Comparison of ENCODE assay signal across 8 mouse cellular contexts in the genomic region with DNA sequence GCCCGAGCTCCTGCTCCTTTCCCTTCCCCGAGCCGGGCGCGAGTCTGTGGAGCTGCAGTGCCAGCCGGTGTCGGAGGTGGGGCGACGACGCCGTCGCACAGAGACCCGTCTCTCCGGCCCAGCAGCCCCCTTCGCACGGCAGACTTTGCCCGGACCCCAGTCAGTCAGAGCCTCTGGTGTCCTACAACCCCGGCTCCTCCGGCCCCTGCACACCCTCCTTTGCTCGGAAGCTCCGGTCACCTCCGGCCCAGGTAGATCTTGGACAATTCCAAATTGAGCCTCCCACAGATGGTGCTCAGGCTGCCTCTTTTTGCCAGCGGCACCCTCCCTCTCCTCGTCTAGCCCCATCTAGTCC. TPM values are rescaled to one million over a fixed set of nuclear protein-coding genes. Genes with fewer than 3 reads are reported as not detected.
DNase-seq lines count a peak whose midpoint lies in the region; ATAC-seq and TF ChIP-seq lines count a peak whose summit lies in the region.

No protein-coding gene starts in this region.

- H3K9me3 ChIP-seq in heart, embryonic 16.5 days (replicated peaks; ENCODE audit: control insufficient read depth, low read length), result no peaks in the 10 kb centered on the region
- H3K9me3 ChIP-seq in G1E (replicated peaks), result no peaks in the 10 kb centered on the region
- no peaks in the 10 kb centered on the region for H3K9me3 ChIP-seq in hindbrain, embryonic 10.5 days
- H3K9me3 ChIP-seq in midbrain, embryonic 11.5 days (ENCODE audit: control insufficient read depth, low read length), result no peaks in the 10 kb centered on the region

- H3K4me1 ChIP-seq in heart, embryonic 16.5 days (ENCODE audit: control insufficient read depth, insufficient read depth, low read length), result peaks cover 17% of the 10 kb centered on the region
- H3K4me1 ChIP-seq in G1E (ENCODE audit: insufficient read depth, low read depth, low read length), result peaks cover 49% of the 10 kb centered on the region
- H3K4me1 ChIP-seq in hindbrain, embryonic 10.5 days (replicated peaks), result peaks cover 50% of the 10 kb centered on the region
- peaks cover 22% of the 10 kb centered on the region for H3K4me1 ChIP-seq in midbrain, embryonic 11.5 days (ENCODE audit: control insufficient read depth, insufficient read depth, low read length)

- 2% methylated on average over 23 of the region's 24 CpGs for WGBS in heart, embryonic 16.5 days
- WGBS in hindbrain, embryonic 10.5 days, result under 1% methylated on average over 24 of the region's 24 CpGs
- 1% methylated on average over 15 of the region's 24 CpGs for WGBS in midbrain, embryonic 11.5 days

- peak overlapping the region; percentile 81 for H3K4me2 ChIP-seq in heart, embryonic 16.5 days (ENCODE audit: low read depth, low read length)
- peak overlapping the region; percentile 80 for H3K4me2 ChIP-seq in midbrain, embryonic 11.5 days

- H3K27ac ChIP-seq in heart, embryonic 16.5 days (ENCODE audit: low read length), result no peak overlapping the region
- H3K27ac ChIP-seq in hindbrain, embryonic 10.5 days, result peak overlapping the region; percentile 89
- no peak overlapping the region; the same call in 1 of the 2 replicates for H3K27ac ChIP-seq in midbrain, embryonic 11.5 days (ENCODE audit: low read depth, low read length)

- intact Hi-C loops in heart, postnatal 25 days (cut with DNase I), result loop anchor here (1.0 to 5.0 kb wide), 2 partner anchors 43 to 117 kb away; partner anchors contain the start of gene Stk11ip

- H3K27me3 ChIP-seq in heart, embryonic 16.5 days (ENCODE audit: control insufficient read depth, insufficient read depth, low read length), result peaks cover 47% of the 10 kb centered on the region
- peaks cover 4% of the 10 kb centered on the region; the same call in 1 of the 2 replicates for H3K27me3 ChIP-seq in G1E (ENCODE audit: insufficient read depth, low read length)
- peaks cover 70% of the 10 kb centered on the region for H3K27me3 ChIP-seq in hindbrain, embryonic 10.5 days (ENCODE audit: insufficient read depth, poor library complexity, severe bottlenecking)
- H3K27me3 ChIP-seq in midbrain, embryonic 11.5 days (ENCODE audit: control insufficient read depth, insufficient read depth, low read length), result peaks cover 13% of the 10 kb centered on the region; the same call in 1 of the 2 replicates

- no peak for TF ChIP-seq CTCF in G1E (IDR thresholded peaks at IDR 0.05; ENCODE audit: low read depth, low read length)

- H3K36me3 ChIP-seq in heart, embryonic 16.5 days (ENCODE audit: control insufficient read depth, insufficient read depth), result peaks cover 9% of the 10 kb centered on the region
- peaks cover 38% of the 10 kb centered on the region for H3K36me3 ChIP-seq in G1E (replicated peaks)
- peaks cover 43% of the 10 kb centered on the region for H3K36me3 ChIP-seq in hindbrain, embryonic 10.5 days
- H3K36me3 ChIP-seq in midbrain, embryonic 11.5 days (ENCODE audit: control insufficient read depth, insufficient read depth, low read length), result peaks cover 18% of the 10 kb centered on the region; the same call in 1 of the 2 replicates

- peak; percentile 4 for ATAC-seq in heart, embryonic 16.5 days (replicated peaks; ENCODE audit: extremely low read depth, insufficient read depth, low FRiP score)
- ATAC-seq in G1E (ENCODE audit: extremely low read depth, insufficient number of reproducible peaks, low FRiP score, poor library complexity, severe bottlenecking), result no peak
- ATAC-seq in midbrain, embryonic 11.5 days (ENCODE audit: low FRiP score), result peak; percentile 60

- no peak overlapping the region for H3K9ac ChIP-seq in heart, embryonic 16.5 days (ENCODE audit: low read length)
- H3K9ac ChIP-seq in midbrain, embryonic 11.5 days (ENCODE audit: low read length), result peak overlapping the region; percentile 69

- no peak for DNase-seq in heart, postnatal 25 days (ENCODE audit: low spot score)
- DNase-seq in G1E (ENCODE audit: low spot score), result no peak
- DNase-seq in hindbrain, embryonic 10.5 days (ENCODE audit: low spot score), result no peak
- DNase-seq in midbrain, embryonic 11.5 days (ENCODE audit: low spot score, missing footprints), result no peak
- DNase-seq in natural killer cell, adult 2 months (ENCODE audit: low spot score in 2 of 2), result no peak
- DNase-seq in right cerebral cortex, postnatal 4 days, result no peak
- DNase-seq in spleen, postnatal 14 days (ENCODE audit: low spot score in 2 of 2), result no peak

- peak overlapping the region; percentile 76 for H3K4me3 ChIP-seq in heart, embryonic 16.5 days (ENCODE audit: low read length)
- peak overlapping the region; percentile 80 for H3K4me3 ChIP-seq in G1E (ENCODE audit: low read depth, low read length)
- H3K4me3 ChIP-seq in hindbrain, embryonic 10.5 days, result peak overlapping the region; percentile 88
- peak overlapping the region; percentile 62 for H3K4me3 ChIP-seq in midbrain, embryonic 11.5 days (ENCODE audit: low read depth, low read length)

RNA-seq across cellular contexts. Expression of gene Tmem198, which starts 0.3 kb away (rescaled TPM):
- polyA plus RNA-seq in heart, embryonic 16.5 days (2015; fragmentation: Nextera tagmentation; extraction: Ambion mirVana), result 0.60 and 0.69 TPM in 2 replicates
- under 1 TPM; 0.42 to 0.61 TPM for total RNA-seq in heart, postnatal 25 days (2021)
- 0.30 TPM in 1 of 2 replicates, not detected in the other for total RNA-seq in G1E (2014; fragmentation: Nextera tagmentation)
- 0.76 and 1.1 TPM in 2 replicates for total RNA-seq in G1E (2017)
- 4.0 and 4.8 TPM in 2 replicates for polyA plus RNA-seq in G1E (2012)
- 8.6 and 20.4 TPM in 2 replicates for polyA plus RNA-seq in hindbrain, embryonic 10.5 days (2016; fragmentation: Nextera tagmentation; extraction: Ambion mirVana)
- polyA plus RNA-seq in midbrain, embryonic 11.5 days (2014; fragmentation: Nextera tagmentation; extraction: Ambion mirVana), result 11.6 and 13.0 TPM in 2 replicates

RNA-seq across cellular contexts. Expression of gene Chpf, which starts 0.5 kb away (rescaled TPM):
- polyA plus RNA-seq in heart, embryonic 16.5 days (2015; fragmentation: Nextera tagmentation; extraction: Ambion mirVana), result 23.9 and 27.0 TPM in 2 replicates
- 10 to 100 TPM; 26.4 to 28.2 TPM for total RNA-seq in heart, postnatal 25 days (2021)
- total RNA-seq in G1E (2014; fragmentation: Nextera tagmentation), result 19.9 and 23.6 TPM in 2 replicates
- total RNA-seq in G1E (2017), result 12.0 and 16.6 TPM in 2 replicates
- 119 and 121 TPM in 2 replicates for polyA plus RNA-seq in G1E (2012)
- 25.1 and 29.8 TPM in 2 replicates for polyA plus RNA-seq in hindbrain, embryonic 10.5 days (2016; fragmentation: Nextera tagmentation; extraction: Ambion mirVana)
- polyA plus RNA-seq in midbrain, embryonic 11.5 days (2014; fragmentation: Nextera tagmentation; extraction: Ambion mirVana), result 15.2 and 20.8 TPM in 2 replicates

RNA-seq across cellular contexts. Expression of gene Obsl1, which starts 26.6 kb away (rescaled TPM):
- polyA plus RNA-seq in heart, embryonic 16.5 days (2015; fragmentation: Nextera tagmentation; extraction: Ambion mirVana), result 83.9 and 94.2 TPM in 2 replicates
- 100 to 1,000 TPM; 147 to 150 TPM for total RNA-seq in heart, postnatal 25 days (2021)
- total RNA-seq in G1E (2014; fragmentation: Nextera tagmentation), result not detected in 2 replicates
- total RNA-seq in G1E (2017), result 0.05 and 0.17 TPM in 2 replicates
- polyA plus RNA-seq in G1E (2012), result not detected in 2 replicates
- polyA plus RNA-seq in hindbrain, embryonic 10.5 days (2016; fragmentation: Nextera tagmentation; extraction: Ambion mirVana), result 37.9 and 44.2 TPM in 2 replicates
- polyA plus RNA-seq in midbrain, embryonic 11.5 days (2014; fragmentation: Nextera tagmentation; extraction: Ambion mirVana), result 31.0 and 33.2 TPM in 2 replicates

RNA-seq across cellular contexts. Expression of gene Inha, which starts 27.3 kb away (rescaled TPM):
- polyA plus RNA-seq in heart, embryonic 16.5 days (2015; fragmentation: Nextera tagmentation; extraction: Ambion mirVana), result 4.1 and 5.5 TPM in 2 replicates
- total RNA-seq in heart, postnatal 25 days (2021), result 1 to 10 TPM; 4.8 to 5.0 TPM
- total RNA-seq in G1E (2014; fragmentation: Nextera tagmentation) (not detected in 2 replicates), G1E (2017) (not detected in 2 replicates)
- not detected in 2 replicates for polyA plus RNA-seq in G1E (2012)
- polyA plus RNA-seq in hindbrain, embryonic 10.5 days (2016; fragmentation: Nextera tagmentation; extraction: Ambion mirVana), result 2.7 TPM in 2 replicates
- polyA plus RNA-seq in midbrain, embryonic 11.5 days (2014; fragmentation: Nextera tagmentation; extraction: Ambion mirVana), result 1.3 and 1.6 TPM in 2 replicates

RNA-seq across cellular contexts. Expression of gene Asic4, which starts 29.4 kb away (rescaled TPM):
- polyA plus RNA-seq in heart, embryonic 16.5 days (2015; fragmentation: Nextera tagmentation; extraction: Ambion mirVana), result 0.08 and 0.27 TPM in 2 replicates
- total RNA-seq in heart, postnatal 25 days (2021), result not detected
- 1.1 and 2.9 TPM in 2 replicates for total RNA-seq in G1E (2014; fragmentation: Nextera tagmentation)
- total RNA-seq in G1E (2017), result 1.7 and 2.6 TPM in 2 replicates
- 8.7 and 8.8 TPM in 2 replicates for polyA plus RNA-seq in G1E (2012)
- polyA plus RNA-seq in hindbrain, embryonic 10.5 days (2016; fragmentation: Nextera tagmentation; extraction: Ambion mirVana), result 3.8 and 9.3 TPM in 2 replicates
- 4.6 and 5.9 TPM in 2 replicates for polyA plus RNA-seq in midbrain, embryonic 11.5 days (2014; fragmentation: Nextera tagmentation; extraction: Ambion mirVana)

Comparison
In these comparisons a context has a peak if more than half of its experiments do, and no peak if none do; other contexts are left out.
1. RNA of gene Obsl1, which starts 26.6 kb away (polyA plus RNA-seq): 83.9 to 94.2 TPM in heart, embryonic 16.5 days, 37.9 to 44.2 TPM in hindbrain, embryonic 10.5 days and 31.0 to 33.2 TPM in midbrain, embryonic 11.5 days; not detected in G1E; every median in the first group is over 10 times any median in the second.
2. Peak in every context shown above with its lines, with median percentiles within 50 percentile points of each other: H3K4me3 ChIP-seq.